Mouse (Mus musculus) CD8-positive naive resting alpha-beta T cell, adult 2 months (primary cell): Measurements from ENCODE around the gene Vill.

Experiments used
- DNase-seq, 2 experiments: peaks; one replicate each; pipeline ENCODE4 v3.0.0; 2022; ENCODE audit warnings: low read depth in 2 of 2, low spot score in 2 of 2

Gene Vill

GRCm38 (mm10) chr9:119080040-119080675 is 27.6 kb downstream of the Vill start:
- no peak for DNase-seq

GRCm38 (mm10) chr9:119082039-119082438 is 29.5 kb downstream of the Vill start:
- DNase-seq, result no peak

- DNase-seq, result no peak
Observed at GRCm38 (mm10) chr9:119082656-119083430, 30.3 kb downstream of the Vill start.

GRCm38 (mm10) chr9:119083966-119084365 is 31.4 kb downstream of the Vill start:
- DNase-seq, result no peak

- DNase-seq, result no peak
Observed at GRCm38 (mm10) chr9:119086451-119086850, 33.9 kb downstream of the Vill start.

- no peak for DNase-seq
Observed at GRCm38 (mm10) chr9:119087309-119087708, 34.7 kb downstream of the Vill start.

GRCm38 (mm10) chr9:119088148-119088801 is 35.7 kb downstream of the Vill start:
- DNase-seq, result peak in 1 of 2 experiments; percentile 46

GRCm38 (mm10) chr9:119089437-119089836 is 36.9 kb downstream of the Vill start:
- no peak for DNase-seq

- DNase-seq, result no peak
Observed at GRCm38 (mm10) chr9:119090462-119090861, 37.9 kb downstream of the Vill start.

- no peak for DNase-seq
Observed at GRCm38 (mm10) chr9:119091581-119092310, 39.2 kb downstream of the Vill start.

GRCm38 (mm10) chr9:119092473-119093418 is 40.2 kb downstream of the Vill start:
- DNase-seq, result no peak

GRCm38 (mm10) chr9:119093419-119094295 is 41.1 kb downstream of the Vill start, which contains the start of gene Plcd1:
Gene Plcd1 (minus strand): TSS chr9:119093502.
- no peak for DNase-seq

GRCm38 (mm10) chr9:119094462-119095109 is 42.0 kb downstream of the Vill start:
- no peak for DNase-seq

GRCm38 (mm10) chr9:119100177-119100898 is 47.8 kb downstream of the Vill start:
- DNase-seq, result no peak

GRCm38 (mm10) chr9:119101992-119102782 is 49.6 kb downstream of the Vill start, which contains the start of gene Dlec1:
Gene Dlec1 (plus strand): TSS chr9:119102478.
- DNase-seq, result no peak

GRCm38 (mm10) chr9:119102783-119103113 is 50.2 kb downstream of the Vill start:
- peak in 1 of 2 experiments; percentile 17 for DNase-seq

- no peak for DNase-seq
Observed at GRCm38 (mm10) chr9:119107566-119107965, 55.0 kb downstream of the Vill start.
